Mouse (Mus musculus) G1E (cell line): ENCODE measurements at regions not wholly inside any gene's neighbourhood (a gene's known extent, or its start where the extent isn't known, plus 50 kb on each side); places are given as distances from the start of the nearest gene placed in this dataset.
"Not testable (repeated sequence)": the region's sequence is repeated elsewhere in the genome, so short reads cannot be mapped to it uniquely, and the experiment has no call there.

Experiments used
- CTCF ChIP-seq: IDR thresholded peaks from 2 replicates; pipeline ENCODE4 v1.5.1; 2012; ENCODE audit warnings: low read depth, low read length, inconsistent platforms, mixed read lengths
- GATA1 ChIP-seq: IDR thresholded peaks from 2 replicates; pipeline ENCODE4 v1.6.1; 2012; ENCODE audit warnings: borderline replicate concordance, low read length, inconsistent platforms, mixed read lengths
- TAL1 ChIP-seq: conservative IDR thresholded peaks from 2 replicates; pipeline ENCODE4 v1.6.1; 2012; ENCODE audit warnings: low read depth, low read length, inconsistent platforms, mixed read lengths

DNA sequence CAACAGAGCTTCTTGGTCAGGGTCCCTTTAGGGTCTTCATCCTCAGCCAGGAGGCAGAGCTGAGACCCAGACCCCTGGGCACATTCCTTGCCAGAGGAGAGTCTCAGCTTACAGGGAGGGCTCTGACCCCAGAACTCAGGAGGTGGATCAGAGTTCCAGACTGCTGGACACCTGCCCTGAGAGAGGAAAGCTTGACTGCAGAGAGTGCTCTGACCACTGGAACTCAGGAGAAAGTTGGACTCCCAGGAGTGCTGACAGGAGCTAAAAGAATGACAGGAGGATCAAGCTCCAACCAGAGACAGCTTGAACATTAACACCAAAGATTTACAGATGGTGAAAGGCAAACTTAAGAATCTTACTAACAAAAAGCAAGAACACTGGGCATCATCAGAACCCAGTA is 364.1 kb upstream of the Nox3 start:
- TF ChIP-seq CTCF, TAL1, GATA1: not testable (repeated sequence)
